In genomic region chr9:78596834-78597233, GRCm38 (mm10) we compare ENCODE assay signal across 8 mouse cellular contexts. TPM values are rescaled to one million over a fixed set of nuclear protein-coding genes. Genes with fewer than 3 reads are reported as not detected.
A peak's percentile ranks its signal among the peaks of the same experiment; 100 is the strongest.
DNase-seq lines count a peak whose midpoint lies in the region; ATAC-seq and TF ChIP-seq lines count a peak whose summit lies in the region.

No protein-coding gene starts in this region.

- H3K36me3 ChIP-seq in thymus, adult 2 months (ENCODE audit: control insufficient read depth, insufficient read depth, low read length): no peaks in the 10 kb centered on the region
- H3K36me3 ChIP-seq in hindbrain, embryonic 14.5 days (replicated peaks; ENCODE audit: control insufficient read depth, insufficient read depth): no peaks in the 10 kb centered on the region

- H3K4me1 ChIP-seq in thymus, adult 2 months (replicated peaks; ENCODE audit: control insufficient read depth, insufficient read depth, low read length): no peaks in the 10 kb centered on the region
- H3K4me1 ChIP-seq in hindbrain, embryonic 14.5 days (replicated peaks; ENCODE audit: control insufficient read depth, insufficient read depth, low read length): no peaks in the 10 kb centered on the region

- intact Hi-C loops in gastrocnemius, postnatal 36 days (cut with DNase I): no loop called here

- no peaks in the 10 kb centered on the region for H3K9me3 ChIP-seq in hindbrain, embryonic 14.5 days (ENCODE audit: control insufficient read depth, low read length)

- H3K27me3 ChIP-seq in thymus, adult 2 months (ENCODE audit: control insufficient read depth, insufficient read depth, low read length): no peaks in the 10 kb centered on the region
- no peaks in the 10 kb centered on the region for H3K27me3 ChIP-seq in hindbrain, embryonic 14.5 days (ENCODE audit: control insufficient read depth, insufficient read depth, low read length)

- H3K27ac ChIP-seq in thymus, adult 2 months (ENCODE audit: control insufficient read depth, insufficient read depth, low read length): no peak overlapping the region
- H3K27ac ChIP-seq in hindbrain, embryonic 14.5 days: no peak overlapping the region

- H3K4me3 ChIP-seq in thymus, adult 2 months (ENCODE audit: control insufficient read depth, insufficient read depth, low read length): no peak overlapping the region
- H3K4me3 ChIP-seq in hindbrain, embryonic 14.5 days (replicated peaks; ENCODE audit: low read length): no peak overlapping the region

- no peak overlapping the region for H3K4me2 ChIP-seq in hindbrain, embryonic 14.5 days (replicated peaks)

- no peak for TF ChIP-seq POLR2A in thymus, adult 2 months (IDR thresholded peaks at IDR 0.05; ENCODE audit: control insufficient read depth, extremely low read depth, insufficient read depth, low read length, poor library complexity)

- peak; percentile 13 for DNase-seq in gastrocnemius, adult 18-20 months (ENCODE audit: low spot score)
- no peak for DNase-seq in gastrocnemius, postnatal 36 days
- DNase-seq in thymus, adult 2 months: peak; percentile 53
- DNase-seq in thymus, adult 18-20 months: no peak
- peak; percentile 71 for DNase-seq in embryo, embryonic 10 days (ENCODE audit: low spot score)
- peak; percentile 79 for DNase-seq in hindbrain, embryonic 14.5 days (ENCODE audit: low spot score)
- DNase-seq in thymus, postnatal 25 days: peak; percentile 29

- no peak for TF ChIP-seq CTCF in thymus, adult 2 months (IDR thresholded peaks at IDR 0.05; ENCODE audit: borderline replicate concordance, control insufficient read depth, extremely low read depth, insufficient read depth, low read length, poor library complexity)

- WGBS in thymus, adult 2 months: 12% methylated on average over 5 of the region's 5 CpGs
- 6% methylated on average over 5 of the region's 5 CpGs for WGBS in hindbrain, embryonic 14.5 days

- no peak overlapping the region for H3K9ac ChIP-seq in hindbrain, embryonic 14.5 days

- 0 out of 2 replicates have a peak, but pooled peaks have one; percentile 43 for ATAC-seq in hindbrain, embryonic 14.5 days (ENCODE audit: low FRiP score)
- ATAC-seq in megakaryocyte, adult 5-6 weeks (ENCODE audit: poor library complexity, severe bottlenecking): peak; percentile 97

RNA-seq across cellular contexts. Expression of gene Slc17a5, which starts 9.0 kb away (rescaled TPM):
- 1 to 10 TPM; 2.8 to 3.2 TPM for total RNA-seq in gastrocnemius, adult 18-20 months (2021)
- total RNA-seq in gastrocnemius, postnatal 36 days (2021): 1 to 10 TPM; 2.7 to 4.0 TPM
- polyA plus RNA-seq in thymus, adult 2 months (2012; rRNA removed): 15.5 and 16.6 TPM in 2 replicates
- 15.5 and 16.7 TPM in 2 replicates for polyA plus RNA-seq in hindbrain, embryonic 14.5 days (2014; fragmentation: Nextera tagmentation; extraction: Ambion mirVana)
- 8.8 and 10.2 TPM in 2 replicates for total RNA-seq in megakaryocyte, adult 5-6 weeks (2015)
- total RNA-seq in megakaryocyte, adult 5-6 weeks (2017): 5.6 and 8.0 TPM in 2 replicates

RNA-seq across cellular contexts. Expression of gene Cd109, which starts 18.5 kb away (rescaled TPM):
- under 1 TPM; 0.27 to 0.74 TPM for total RNA-seq in gastrocnemius, adult 18-20 months (2021)
- under 1 TPM; 0.46 to 0.81 TPM for total RNA-seq in gastrocnemius, postnatal 36 days (2021)
- polyA plus RNA-seq in thymus, adult 2 months (2012; rRNA removed): 0.17 and 0.23 TPM in 2 replicates
- 2.1 and 2.2 TPM in 2 replicates for polyA plus RNA-seq in hindbrain, embryonic 14.5 days (2014; fragmentation: Nextera tagmentation; extraction: Ambion mirVana)
- 2.0 and 3.2 TPM in 2 replicates for total RNA-seq in megakaryocyte, adult 5-6 weeks (2015)
- total RNA-seq in megakaryocyte, adult 5-6 weeks (2017): 2.2 and 2.5 TPM in 2 replicates

Comparison
In these comparisons a context has a peak if more than half of its experiments do, and no peak if none do; other contexts are left out.
1. DNase-seq: peak in gastrocnemius, adult 18-20 months (single experiment), thymus, adult 2 months (single experiment), embryo, embryonic 10 days (single experiment), hindbrain, embryonic 14.5 days (single experiment) and thymus, postnatal 25 days (single experiment); none in gastrocnemius, postnatal 36 days (0 of 2) and thymus, adult 18-20 months (0 of 2).